Mouse (Mus musculus) liver, embryonic 12.5 days (tissue): ENCODE data around the gene Grasp. TPM values are rescaled to one million over a fixed set of nuclear protein-coding genes. Genes with fewer than 3 reads are reported as not detected.

ENCODE experiments used
- ATAC-seq: fragments of 200-750 bp; cut with Nextera tagmentation; 2 replicates; pipeline ENCODE4 v1.8.0; 2017; ENCODE audit warnings: moderate number of reproducible peaks, mild to moderate bottlenecking, moderate library complexity
- H3K27ac ChIP-seq: fragments of 300-500 bp; sonication (generic); 2 replicates; pipeline ENCODE4 v1.5.1; 2016; ENCODE audit warnings: mild to moderate bottlenecking
- H3K27me3 ChIP-seq: fragments of 300-500 bp; sonication (generic); replicated peaks from 2 replicates; pipeline ENCODE4 v1.6.1; 2016; ENCODE audit warnings: mild to moderate bottlenecking, moderate library complexity
- H3K36me3 ChIP-seq: fragments of 300-500 bp; sonication (generic); 2 replicates; pipeline ENCODE4 v1.6.1; 2016; ENCODE audit warnings: mild to moderate bottlenecking, moderate library complexity
- H3K4me1 ChIP-seq: fragments of 300-500 bp; sonication (generic); 2 replicates; pipeline ENCODE4 v1.6.1; 2016
- H3K4me2 ChIP-seq: fragments of 300-500 bp; sonication (generic); 2 replicates; pipeline ENCODE4 v1.6.1; 2016; ENCODE audit warnings: mild to moderate bottlenecking, moderate library complexity
- H3K4me3 ChIP-seq: fragments of 300-500 bp; sonication (generic); 2 replicates; pipeline ENCODE4 v1.5.1; 2016; ENCODE audit warnings: mild to moderate bottlenecking, moderate library complexity
- H3K9ac ChIP-seq: fragments of 300-500 bp; sonication (generic); 2 replicates; pipeline ENCODE4 v1.6.1; 2016; ENCODE audit warnings: mild to moderate bottlenecking, moderate library complexity
- H3K9me3 ChIP-seq: fragments of 300-500 bp; sonication (generic); replicated peaks from 2 replicates; pipeline ENCODE4 v1.6.1; 2016; ENCODE audit warnings: mild to moderate bottlenecking, moderate library complexity
- WGBS: fragments of 180-500 bp; shearing (Covaris S2); methylation state at CpG from one replicate; pipeline ENCODE4 v1.1.7; 2016; ENCODE audit not compliant: insufficient replicate concordance; 5-methylcytosine and 5-hydroxymethylcytosine counted together
- microRNA-seq: library from miRNA; unstranded; fragments of <30 nt; microRNA quantifications from one replicate; pipeline ENCODE4, GENCODE M21; 2017
- polyA plus RNA-seq: library from polyadenylated mRNA; unstranded; fragments of >200 nt; fragmentation: Nextera tagmentation; extraction: Ambion mirVana; gene quantifications from 2 replicates; pipeline ENCODE4 v1.2.1, GENCODE M21; 2016

Grasp gene
- polyA plus RNA-seq, 1 experiment from 2014 or later: 0.81 TPM

- WGBS: 58% methylated on average over 3 of the region's 3 CpGs
Measured at GRCm38 (mm10) chr15:101271107-101271506, 47.1 kb downstream of the Grasp start.

DNA sequence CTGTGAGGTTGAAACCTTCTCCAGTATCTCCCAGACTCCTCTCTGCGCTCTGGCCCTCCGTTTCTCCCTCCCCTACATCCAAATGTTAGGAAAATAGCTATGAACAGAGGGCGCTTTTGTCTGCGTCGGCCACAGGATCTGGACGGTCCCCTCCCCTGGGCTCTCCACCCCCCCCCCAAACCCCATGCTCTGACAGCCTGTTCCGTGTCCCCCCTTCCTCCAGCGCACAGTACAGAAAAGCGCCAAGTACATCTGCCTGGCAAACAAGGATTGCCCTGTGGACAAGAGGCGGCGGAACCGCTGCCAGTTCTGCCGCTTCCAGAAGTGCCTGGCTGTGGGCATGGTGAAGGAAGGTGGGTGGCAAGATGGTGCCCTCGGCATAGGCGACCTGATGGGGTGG is 47.5 kb downstream of the Grasp start:
- ATAC-seq: no peak
- H3K4me2 ChIP-seq: no peak overlapping the region
- peaks cover 7% of the 10 kb centered on the region for H3K4me1 ChIP-seq
- H3K27ac ChIP-seq: no peak overlapping the region
- 81% methylated on average over 15 of the region's 15 CpGs for WGBS
- H3K4me3 ChIP-seq: no peak overlapping the region
- no peak overlapping the region for H3K9ac ChIP-seq
- peaks cover 31% of the 10 kb centered on the region for H3K27me3 ChIP-seq
- peaks cover 4% of the 10 kb centered on the region; the same call in 1 of the 2 replicates for H3K36me3 ChIP-seq
- H3K9me3 ChIP-seq: no peaks in the 10 kb centered on the region

More at GRCm38 (mm10) chr15:101271107-101271506, 47.1 kb downstream of the Grasp start:
- no peak overlapping the region for H3K9ac ChIP-seq
- H3K36me3 ChIP-seq: peaks cover 4% of the 10 kb centered on the region; the same call in 1 of the 2 replicates
- ATAC-seq: no peak
- H3K4me3 ChIP-seq: no peak overlapping the region
- no peaks in the 10 kb centered on the region for H3K9me3 ChIP-seq
- H3K4me1 ChIP-seq: peaks cover 11% of the 10 kb centered on the region
- H3K4me2 ChIP-seq: no peak overlapping the region
- no peak overlapping the region for H3K27ac ChIP-seq
- peaks cover 35% of the 10 kb centered on the region for H3K27me3 ChIP-seq

GRCm38 (mm10) chr15:101274380-101274779 is 50.4 kb downstream of the Grasp start:
- no peak for ATAC-seq

GRCm38 (mm10) chr15:101277351-101277899 is 53.4 kb downstream of the Grasp start:
- Histone ChIP-seq H3K4me1 (no peaks in the 10 kb centered on the region), H3K9ac (no peak overlapping the region), H3K4me2 (no peak overlapping the region), H3K36me3 (no peaks in the 10 kb centered on the region), H3K4me3 (no peak overlapping the region), H3K9me3 (no peaks in the 10 kb centered on the region), H3K27me3 (no peaks in the 10 kb centered on the region), H3K27ac (no peak overlapping the region)
- ATAC-seq: no peak
- whole genome bisulfite sequencing: 71% methylated on average over 11 of the region's 11 CpGs

More at GRCm38 (mm10) chr15:101274380-101274779, 50.4 kb downstream of the Grasp start:
- Histone ChIP-seq H3K36me3 (peaks cover 4% of the 10 kb centered on the region; the same call in 1 of the 2 replicates), H3K27ac (no peak overlapping the region), H3K4me1 (no peaks in the 10 kb centered on the region), H3K4me2 (no peak overlapping the region), H3K9ac (no peak overlapping the region), H3K9me3 (no peaks in the 10 kb centered on the region), H3K27me3 (peaks cover 3% of the 10 kb centered on the region), H3K4me3 (no peak overlapping the region)
- WGBS: 34% methylated on average over 6 of the region's 6 CpGs

- Histone ChIP-seq H3K9ac (no peak overlapping the region), H3K27me3 (no peaks in the 10 kb centered on the region), H3K27ac (no peak overlapping the region), H3K4me3 (no peak overlapping the region), H3K4me2 (no peak overlapping the region), H3K36me3 (no peaks in the 10 kb centered on the region), H3K4me1 (peaks cover 8% of the 10 kb centered on the region; the same call in 1 of the 2 replicates), H3K9me3 (no peaks in the 10 kb centered on the region)
- ATAC-seq: no peak
- WGBS: 47% methylated on average over 5 of the region's 5 CpGs
Measured at GRCm38 (mm10) chr15:101278589-101278988, 54.6 kb downstream of the Grasp start.

DNA sequence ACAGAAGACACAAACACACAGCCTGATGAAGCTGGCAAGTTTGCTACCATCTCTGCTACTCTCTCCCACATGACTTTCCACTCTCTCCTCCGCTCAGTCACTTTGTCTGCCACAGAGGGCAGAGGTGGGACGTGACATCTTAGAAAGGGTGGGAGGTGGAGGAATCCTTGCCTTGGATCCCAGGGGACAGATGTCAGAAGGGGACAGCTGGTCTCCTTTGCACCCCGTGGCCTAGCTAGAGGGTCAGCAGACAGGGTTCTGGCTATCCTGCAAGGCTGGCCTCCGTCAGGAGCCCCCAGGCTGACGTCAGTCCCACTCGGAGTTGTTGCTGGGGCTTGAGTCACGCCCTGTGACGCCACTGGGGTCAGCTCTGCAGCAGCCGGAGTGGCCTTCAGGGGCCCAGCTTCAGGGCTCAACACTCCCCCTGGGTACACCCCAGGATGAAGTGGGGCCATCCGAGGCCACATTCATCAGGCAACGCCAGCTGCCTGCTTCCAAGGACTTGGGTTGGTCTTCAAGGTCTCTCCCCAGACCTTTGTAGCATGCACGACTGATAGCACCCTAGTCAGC is 55.5 kb downstream of the Grasp start:
- WGBS: 57% methylated on average over 12 of the region's 12 CpGs
- H3K9me3 ChIP-seq: no peaks in the 10 kb centered on the region
- no peaks in the 10 kb centered on the region for H3K36me3 ChIP-seq
- no peak overlapping the region for H3K27ac ChIP-seq
- no peak overlapping the region for H3K4me2 ChIP-seq
- peaks cover 11% of the 10 kb centered on the region; the same call in 1 of the 2 replicates for H3K4me1 ChIP-seq
- H3K9ac ChIP-seq: no peak overlapping the region
- H3K4me3 ChIP-seq: no peak overlapping the region
- no peaks in the 10 kb centered on the region for H3K27me3 ChIP-seq
- ATAC-seq: no peak

Small RNA genes lying within 50 kb of the gene (microRNA-seq; reads per million reads assigned to microRNA genes)
- not detected for gene Mir6962

Other genes starting within 250 kb of the Grasp start
- gene Gm47841, start 176.8 kb upstream of the Grasp start, polyA plus RNA-seq: not detected in 2 replicates
- gene Fignl2, start 145.6 kb upstream of the Grasp start, polyA plus RNA-seq: 0.17 and 0.25 TPM in 2 replicates
- not detected in 2 replicates for gene Ankrd33, start 108.4 kb upstream of the Grasp start, polyA plus RNA-seq
- 1.8 TPM in 2 replicates for gene Acvrl1, start 95.7 kb upstream of the Grasp start, polyA plus RNA-seq
- gene Acvr1b, start 50.1 kb upstream of the Grasp start, polyA plus RNA-seq: 1.9 and 2.2 TPM in 2 replicates
- gene Nr4a1, start 30.1 kb downstream of the Grasp start, polyA plus RNA-seq: 0.83 and 1.0 TPM in 2 replicates
- gene Atg101, start 60.1 kb downstream of the Grasp start, polyA plus RNA-seq: 31.5 and 31.7 TPM in 2 replicates
- 0.17 and 0.19 TPM in 2 replicates for gene 6030408B16Rik, start 69.0 kb downstream of the Grasp start, polyA plus RNA-seq
- 0.11 and 0.16 TPM in 2 replicates for gene Krt80, start 146.0 kb downstream of the Grasp start, polyA plus RNA-seq
- 6.0 and 6.1 TPM in 2 replicates for gene Krt7, start 186.9 kb downstream of the Grasp start, polyA plus RNA-seq
- not detected in 2 replicates for gene Krt87, start 214.6 kb downstream of the Grasp start, polyA plus RNA-seq
- gene Krt88, start 223.6 kb downstream of the Grasp start, polyA plus RNA-seq: not detected in 2 replicates
- not detected in 2 replicates for gene Krt81, start 239.6 kb downstream of the Grasp start, polyA plus RNA-seq
- gene Krt86, start 249.3 kb downstream of the Grasp start, polyA plus RNA-seq: not detected in 2 replicates